13 mouse cellular contexts compared by ENCODE assay signal in the genomic region with DNA sequence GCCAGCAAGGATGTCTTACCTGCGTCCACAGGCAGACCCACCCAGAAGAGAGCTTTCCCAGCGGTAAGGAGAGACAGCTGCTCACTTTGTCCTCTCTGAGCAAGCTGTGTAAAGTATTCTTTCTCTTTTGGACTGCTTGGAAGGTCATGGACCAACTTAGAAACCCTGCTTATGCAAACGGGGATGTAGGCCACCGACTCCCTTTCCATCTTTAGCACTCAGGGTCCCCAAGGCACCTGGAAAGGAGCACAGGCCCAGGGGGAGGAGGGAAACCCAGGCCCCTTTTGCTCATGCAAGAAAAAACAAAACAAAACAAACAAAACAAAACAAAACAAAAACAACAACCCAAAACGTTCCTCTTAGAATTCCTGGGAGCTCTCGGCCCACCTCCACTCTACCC. TPM values are rescaled to one million over a fixed set of nuclear protein-coding genes. Genes with fewer than 3 reads are reported as not detected.
DNase-seq lines count a peak whose midpoint lies in the region; ATAC-seq and TF ChIP-seq lines count a peak whose summit lies in the region.
"Had no signal": no experiment of that assay in that cellular context is flagged by ENCODE, and none has a peak within 500 bp of the region (broad histone marks: within the 10 kb centered on the region; RNA-seq: fewer than 3 reads in every experiment).

TSS of gene Hes3 (minus strand) at position 101 of the 400 bp plus-strand sequence.

- no peak within 1 kb of the TSS for H3K27ac ChIP-seq in heart, embryonic 10.5 days
- peak within 1 kb of the TSS; percentile 20; the same call in 1 of the 2 replicates for H3K27ac ChIP-seq in ES-E14 (ENCODE audit: insufficient read depth, low read depth, low read length, poor library complexity, severe bottlenecking)
- H3K27ac ChIP-seq in hindbrain, embryonic 14.5 days = no peak within 1 kb of the TSS
- no peak within 1 kb of the TSS for H3K27ac ChIP-seq in midbrain, embryonic 15.5 days

- peaks cover 34% of the 10 kb centered on the region for H3K4me1 ChIP-seq in heart, embryonic 10.5 days
- H3K4me1 ChIP-seq in ES-E14 (ENCODE audit: control insufficient read depth in 2 of 2, insufficient read depth in 2 of 2, low read length in 2 of 2, poor library complexity in 1 of 2) = peaks cover 5 to 45% of the 10 kb centered on the region in 2 experiments; a peak in 3 of 4 replicates
- H3K4me1 ChIP-seq in hindbrain, embryonic 14.5 days (replicated peaks; ENCODE audit: control insufficient read depth, insufficient read depth, low read length) = peaks cover 40% of the 10 kb centered on the region
- peaks cover 53% of the 10 kb centered on the region for H3K4me1 ChIP-seq in midbrain, embryonic 15.5 days

- ATAC-seq in hindbrain, embryonic 14.5 days (ENCODE audit: low FRiP score) = no peak
- no peak for ATAC-seq in midbrain, embryonic 15.5 days (replicated peaks)

- peak within 1 kb of the TSS; percentile 22 for H3K4me3 ChIP-seq in heart, embryonic 10.5 days
- H3K4me3 ChIP-seq in ES-E14 (ENCODE audit: insufficient read depth in 1 of 2, low read depth in 1 of 2, low read length in 2 of 2, poor library complexity in 1 of 2, severe bottlenecking in 1 of 2) = peak within 1 kb of the TSS; percentile 18 to 38; a peak in 2 of 4 replicates
- H3K4me3 ChIP-seq in hindbrain, embryonic 14.5 days (replicated peaks; ENCODE audit: low read length) = peak within 1 kb of the TSS; percentile 16
- peak within 1 kb of the TSS; percentile 30 for H3K4me3 ChIP-seq in midbrain, embryonic 15.5 days

- WGBS in heart, embryonic 10.5 days = 33% methylated on average over 6 of the region's 6 CpGs
- 12% methylated on average over 6 of the region's 6 CpGs for WGBS in hindbrain, embryonic 14.5 days
- 16% methylated on average over 6 of the region's 6 CpGs for WGBS in midbrain, embryonic 15.5 days

- H3K9ac ChIP-seq in ES-E14 (ENCODE audit: insufficient read depth, low read depth, low read length, poor library complexity, severe bottlenecking) = no peak within 1 kb of the TSS
- H3K9ac ChIP-seq in hindbrain, embryonic 14.5 days = peak within 1 kb of the TSS; percentile 53
- H3K9ac ChIP-seq in midbrain, embryonic 15.5 days = peak within 1 kb of the TSS; percentile 26

- no peaks in the 10 kb centered on the region for H3K9me3 ChIP-seq in heart, embryonic 10.5 days
- no peaks in the 10 kb centered on the region for H3K9me3 ChIP-seq in ES-E14 (ENCODE audit: control insufficient read depth, insufficient read depth, low read depth, low read length)
- H3K9me3 ChIP-seq in hindbrain, embryonic 14.5 days (ENCODE audit: control insufficient read depth, low read length) = no peaks in the 10 kb centered on the region
- H3K9me3 ChIP-seq in midbrain, embryonic 15.5 days = no peaks in the 10 kb centered on the region

- intact Hi-C loops in heart, postnatal 10 days (cut with DNase I) = no loop called here

- in situ Hi-C loops in ES-E14 (cut with MboI; ENCODE audit: low sequenced_read_pairs in 2 of 2, unreplicated experiment in 2 of 2) = no loop called here

- DNase-seq in heart, embryonic 10.5 days (ENCODE audit: low spot score) = no peak
- no peak for DNase-seq in heart, postnatal 10 days
- no peak for DNase-seq in ES-E14 (ENCODE audit: low read depth, low spot score)
- DNase-seq in hindbrain, embryonic 14.5 days (ENCODE audit: low spot score) = no peak
- no peak for DNase-seq in embryo, embryonic 9.5 days (ENCODE audit: extremely low spot score)
- DNase-seq in thymus, postnatal 0 days (ENCODE audit: low spot score) = no peak
- DNase-seq in right cerebral cortex, postnatal 10 days (ENCODE audit: low spot score in 2 of 2) = no peak
- DNase-seq: cerebellum, adult 11-12 months; kidney, postnatal 25 days; thymus, postnatal 25 days had no signal

- H3K36me3 ChIP-seq in heart, embryonic 10.5 days = no peaks in the 10 kb centered on the region
- no peaks in the 10 kb centered on the region for H3K36me3 ChIP-seq in ES-E14 (ENCODE audit: control insufficient read depth, insufficient read depth, low read length, poor library complexity, severe bottlenecking)
- H3K36me3 ChIP-seq in hindbrain, embryonic 14.5 days (replicated peaks; ENCODE audit: control insufficient read depth, insufficient read depth) = no peaks in the 10 kb centered on the region
- no peaks in the 10 kb centered on the region for H3K36me3 ChIP-seq in midbrain, embryonic 15.5 days (replicated peaks)

- H3K27me3 ChIP-seq in heart, embryonic 10.5 days (ENCODE audit: insufficient read depth, poor library complexity, severe bottlenecking) = peaks cover 85% of the 10 kb centered on the region
- H3K27me3 ChIP-seq in hindbrain, embryonic 14.5 days (ENCODE audit: control insufficient read depth, insufficient read depth, low read length) = peaks cover 90% of the 10 kb centered on the region
- H3K27me3 ChIP-seq in midbrain, embryonic 15.5 days (replicated peaks) = peaks cover 82% of the 10 kb centered on the region

- H3K4me2 ChIP-seq in hindbrain, embryonic 14.5 days (replicated peaks) = peak within 1 kb of the TSS; percentile 59
- H3K4me2 ChIP-seq in midbrain, embryonic 15.5 days = peak within 1 kb of the TSS; percentile 59

TF ChIP-seq in ES-E14, 5 proteins besides CTCF, POLR2A, EP300 and RAD21:
- TF ChIP-seq ZNF384 (IDR thresholded peaks at IDR 0.05; ENCODE audit: low read depth, low read length) (no peak), HCFC1 (IDR thresholded peaks at IDR 0.05; ENCODE audit: borderline replicate concordance, insufficient read depth, low read length) (no peak), ZC3H11A (IDR thresholded peaks at IDR 0.05; ENCODE audit: borderline replicate concordance, low read depth, low read length) (no peak), CHD2 (IDR thresholded peaks at IDR 0.05; ENCODE audit: low read depth, low read length) (no peak), MAFK (IDR thresholded peaks at IDR 0.05; ENCODE audit: insufficient read depth, low read depth, low read length) (no peak)

RNA-seq across cellular contexts. Expression of gene Hes3, which starts in this region (rescaled TPM):
- polyA plus RNA-seq in heart, embryonic 10.5 days (2016; fragmentation: Nextera tagmentation; extraction: Ambion mirVana) = not detected in 2 replicates
- not detected for total RNA-seq in heart, postnatal 10 days (2021)
- 0.58 and 1.1 TPM in 2 replicates for total RNA-seq in ES-E14 (2012; rRNA removed)
- 0.24 and 1.2 TPM in 2 replicates for polyA plus RNA-seq in hindbrain, embryonic 14.5 days (2014; fragmentation: Nextera tagmentation; extraction: Ambion mirVana)
- polyA plus RNA-seq in midbrain, embryonic 15.5 days (2015; fragmentation: Nextera tagmentation; extraction: Ambion mirVana) = 0.67 and 0.69 TPM in 2 replicates
- polyA plus RNA-seq in thymus, postnatal 0 days (2015; fragmentation: Nextera tagmentation; extraction: Ambion mirVana) = 0.07 TPM in 1 of 2 replicates, not detected in the other
- total RNA-seq: gastrocnemius, adult 18-20 months had no signal
- polyA plus RNA-seq: liver, embryonic 16.5 days had no signal
